Mouse (Mus musculus) fibroblast of lung, adult 2 months (primary cell): ENCODE results near the gene Pomp.

Source experiments
- DNase-seq: peaks from one replicate; pipeline ENCODE4 v3.0.0-alpha.2; 2011; ENCODE audit warnings: low read depth

Pomp gene

GRCm38 (mm10) chr5:147860449-147861261 lies at the start of gene Pomp:
Gene Pomp, plus strand, starts transcription at chr5:147860461.
- DNase-seq: peak; percentile 64

GRCm38 (mm10) chr5:147812255-147813040 lies 47.8 kb upstream of the Pomp start:
- DNase-seq: no peak

- DNase-seq: no peak
These were observed 45.3 kb upstream of the Pomp start for GRCm38 (mm10) chr5:147814971-147815370.

- no peak for DNase-seq
These were observed 44.7 kb upstream of the Pomp start for GRCm38 (mm10) chr5:147815592-147815991.

GRCm38 (mm10) chr5:147816465-147816864 lies 43.8 kb upstream of the Pomp start:
- DNase-seq: no peak

- DNase-seq: no peak
These were observed 42.3 kb upstream of the Pomp start for GRCm38 (mm10) chr5:147817747-147818496.

- DNase-seq: no peak
These were observed 41.4 kb upstream of the Pomp start for GRCm38 (mm10) chr5:147818866-147819265.

- DNase-seq: no peak
These were observed 40.4 kb upstream of the Pomp start for GRCm38 (mm10) chr5:147819895-147820294.

- DNase-seq: no peak
These were observed 36.1 kb upstream of the Pomp start for GRCm38 (mm10) chr5:147824021-147824605.

GRCm38 (mm10) chr5:147825375-147825969 lies 34.8 kb upstream of the Pomp start:
- DNase-seq: no peak

- no peak for DNase-seq
These were observed 34.2 kb upstream of the Pomp start for GRCm38 (mm10) chr5:147826091-147826490.

- DNase-seq: no peak
These were observed 33.7 kb upstream of the Pomp start for GRCm38 (mm10) chr5:147826546-147826945.

GRCm38 (mm10) chr5:147828846-147829245 lies 31.4 kb upstream of the Pomp start:
- no peak for DNase-seq

- no peak for DNase-seq
These were observed 27.4 kb upstream of the Pomp start for GRCm38 (mm10) chr5:147832842-147833241.

- DNase-seq: no peak
These were observed 25.3 kb upstream of the Pomp start for GRCm38 (mm10) chr5:147834841-147835500.

GRCm38 (mm10) chr5:147839418-147839817 lies 20.8 kb upstream of the Pomp start:
- no peak for DNase-seq

- no peak for DNase-seq
These were observed 16.9 kb upstream of the Pomp start for GRCm38 (mm10) chr5:147843340-147843739.

- DNase-seq: no peak
These were observed 14.9 kb upstream of the Pomp start for GRCm38 (mm10) chr5:147845319-147845718.

GRCm38 (mm10) chr5:147847361-147847760 lies 12.9 kb upstream of the Pomp start:
- DNase-seq: no peak

GRCm38 (mm10) chr5:147848164-147848863 lies 11.9 kb upstream of the Pomp start:
- DNase-seq: peak; percentile 28
